ENCODE assay signal across 21 mouse cellular contexts in genomic region chr13:22747524-22747923, GRCm38 (mm10). TPM values are rescaled to one million over a fixed set of nuclear protein-coding genes. Genes with fewer than 3 reads are reported as not detected.
DNase-seq lines count a peak whose midpoint lies in the region; ATAC-seq lines count a peak whose summit lies in the region.
"Had no signal": no experiment of that assay in that cellular context is flagged by ENCODE, and none has a peak within 500 bp of the region (broad histone marks: within the 10 kb centered on the region; RNA-seq: fewer than 3 reads in every experiment).

No protein-coding gene starts in this region.

- H3K9me3 ChIP-seq in embryonic facial prominence, embryonic 11.5 days (replicated peaks; ENCODE audit: control insufficient read depth, low read length), result no peaks in the 10 kb centered on the region
- no peaks in the 10 kb centered on the region for H3K9me3 ChIP-seq in embryonic facial prominence, embryonic 10.5 days
- H3K9me3 ChIP-seq in kidney, embryonic 16.5 days (ENCODE audit: low read length), result no peaks in the 10 kb centered on the region
- H3K9me3 ChIP-seq: embryonic facial prominence, embryonic 13.5 days; neural tube, embryonic 12.5 days had no signal

- H3K27ac ChIP-seq in embryonic facial prominence, embryonic 11.5 days (replicated peaks; ENCODE audit: low read depth, low read length), result no peak overlapping the region
- H3K27ac ChIP-seq in embryonic facial prominence, embryonic 10.5 days (replicated peaks), result no peak overlapping the region
- H3K27ac ChIP-seq in kidney, embryonic 16.5 days (ENCODE audit: low read length), result no peak overlapping the region
- H3K27ac ChIP-seq: embryonic facial prominence, embryonic 13.5 days; heart, adult 2 months; neural tube, embryonic 12.5 days had no signal

- no peak overlapping the region for H3K4me2 ChIP-seq in embryonic facial prominence, embryonic 11.5 days (ENCODE audit: low read depth, low read length)
- H3K4me2 ChIP-seq in kidney, embryonic 16.5 days (replicated peaks; ENCODE audit: low read depth, low read length), result no peak overlapping the region
- H3K4me2 ChIP-seq: embryonic facial prominence, embryonic 13.5 days; neural tube, embryonic 12.5 days had no signal

- H3K27me3 ChIP-seq in embryonic facial prominence, embryonic 11.5 days (ENCODE audit: control insufficient read depth, insufficient read depth, low read length), result no peaks in the 10 kb centered on the region
- H3K27me3 ChIP-seq in embryonic facial prominence, embryonic 10.5 days (replicated peaks; ENCODE audit: low read depth, poor library complexity, severe bottlenecking), result no peaks in the 10 kb centered on the region
- no peaks in the 10 kb centered on the region for H3K27me3 ChIP-seq in kidney, embryonic 16.5 days (ENCODE audit: insufficient read depth, low read length)
- H3K27me3 ChIP-seq: embryonic facial prominence, embryonic 13.5 days; neural tube, embryonic 12.5 days had no signal

- H3K9ac ChIP-seq in embryonic facial prominence, embryonic 11.5 days (replicated peaks; ENCODE audit: low read length), result no peak overlapping the region
- no peak overlapping the region for H3K9ac ChIP-seq in kidney, embryonic 16.5 days (replicated peaks; ENCODE audit: low read length)
- H3K9ac ChIP-seq: embryonic facial prominence, embryonic 13.5 days; neural tube, embryonic 12.5 days had no signal

- no peak for ATAC-seq in embryonic facial prominence, embryonic 11.5 days (replicated peaks; ENCODE audit: insufficient number of reproducible peaks, low FRiP score, low TSS enrichment, low read depth)
- no peak for ATAC-seq in kidney, embryonic 16.5 days (ENCODE audit: low FRiP score, low TSS enrichment)
- ATAC-seq: midbrain, embryonic 16.5 days had no signal

- DNase-seq in embryonic facial prominence, embryonic 11.5 days (ENCODE audit: low spot score), result peak; percentile 7
- no peak for DNase-seq in embryonic facial prominence, embryonic 10.5 days (ENCODE audit: low spot score)
- peak; percentile 0 for DNase-seq in kidney, adult 9 months
- DNase-seq in ES-CJ7 (ENCODE audit: low read depth, low spot score), result peak; percentile 23
- peak; percentile 21 for DNase-seq in embryo, embryonic 11 days
- no peak for DNase-seq in yolk sac, embryonic 10.5 days (ENCODE audit: low spot score)
- no peak for DNase-seq in urinary bladder, adult 2 months (ENCODE audit: low spot score)
- DNase-seq: adrenal gland, postnatal 14 days; cerebellum, adult 9-11 months; heart, adult 2 months; heart, postnatal 10 days; kidney, postnatal 14 days; lung, adult 2 months; thymus, adult 2 months had no signal

- H3K4me1 ChIP-seq in embryonic facial prominence, embryonic 11.5 days (ENCODE audit: control insufficient read depth, insufficient read depth, low read length), result no peaks in the 10 kb centered on the region
- no peaks in the 10 kb centered on the region for H3K4me1 ChIP-seq in embryonic facial prominence, embryonic 10.5 days
- H3K4me1 ChIP-seq in kidney, embryonic 16.5 days (ENCODE audit: insufficient read depth, low read length), result no peaks in the 10 kb centered on the region
- H3K4me1 ChIP-seq: embryonic facial prominence, embryonic 13.5 days; neural tube, embryonic 12.5 days had no signal

- H3K36me3 ChIP-seq in embryonic facial prominence, embryonic 11.5 days (replicated peaks; ENCODE audit: control insufficient read depth, insufficient read depth, low read depth, low read length), result no peaks in the 10 kb centered on the region
- H3K36me3 ChIP-seq in embryonic facial prominence, embryonic 10.5 days (replicated peaks), result no peaks in the 10 kb centered on the region
- no peaks in the 10 kb centered on the region for H3K36me3 ChIP-seq in kidney, embryonic 16.5 days (ENCODE audit: insufficient read depth, low read length)
- H3K36me3 ChIP-seq: embryonic facial prominence, embryonic 13.5 days; neural tube, embryonic 12.5 days had no signal

- no peak overlapping the region for H3K4me3 ChIP-seq in embryonic facial prominence, embryonic 11.5 days (ENCODE audit: low read depth, low read length)
- no peak overlapping the region for H3K4me3 ChIP-seq in embryonic facial prominence, embryonic 10.5 days
- no peak overlapping the region for H3K4me3 ChIP-seq in kidney, embryonic 16.5 days (ENCODE audit: low read length)
- H3K4me3 ChIP-seq: embryonic facial prominence, embryonic 13.5 days; heart, adult 2 months; neural tube, embryonic 12.5 days had no signal

RNA-seq across cellular contexts. Expression of gene Vmn1r207-ps, which starts 18.1 kb away (rescaled TPM):
- not detected in 2 replicates for polyA plus RNA-seq in embryonic facial prominence, embryonic 11.5 days (2014; fragmentation: Nextera tagmentation; extraction: Ambion mirVana)
- not detected in 2 replicates for polyA plus RNA-seq in embryonic facial prominence, embryonic 10.5 days (2016; fragmentation: Nextera tagmentation; extraction: Ambion mirVana)
- not detected in 2 replicates for polyA plus RNA-seq in kidney, embryonic 16.5 days (2015; fragmentation: Nextera tagmentation; extraction: Ambion mirVana)
- polyA plus RNA-seq in urinary bladder, adult 2 months (2012; rRNA removed), result not detected in 2 replicates
- polyA plus RNA-seq: embryonic facial prominence, embryonic 13.5 days; forebrain, embryonic 11.5 days; heart, adult 2 months; liver, adult 2 months; lung, adult 2 months; midbrain, embryonic 16.5 days; neural tube, embryonic 12.5 days; small intestine, adult 2 months; thymus, adult 2 months had no signal

RNA-seq across cellular contexts. Expression of gene Vmn1r208, which starts 29.7 kb away (rescaled TPM):
- not detected in 2 replicates for polyA plus RNA-seq in embryonic facial prominence, embryonic 11.5 days (2014; fragmentation: Nextera tagmentation; extraction: Ambion mirVana)
- not detected in 2 replicates for polyA plus RNA-seq in embryonic facial prominence, embryonic 10.5 days (2016; fragmentation: Nextera tagmentation; extraction: Ambion mirVana)
- not detected in 2 replicates for polyA plus RNA-seq in kidney, embryonic 16.5 days (2015; fragmentation: Nextera tagmentation; extraction: Ambion mirVana)
- polyA plus RNA-seq in urinary bladder, adult 2 months (2012; rRNA removed), result not detected in 2 replicates
- polyA plus RNA-seq: embryonic facial prominence, embryonic 13.5 days; forebrain, embryonic 11.5 days; heart, adult 2 months; liver, adult 2 months; lung, adult 2 months; midbrain, embryonic 16.5 days; neural tube, embryonic 12.5 days; small intestine, adult 2 months; thymus, adult 2 months had no signal

Comparison
In these comparisons a context has a peak if more than half of its experiments do, and no peak if none do; other contexts are left out.
1. DNase-seq: peak in embryonic facial prominence, embryonic 11.5 days (single experiment), kidney, adult 9 months (single experiment), ES-CJ7 (single experiment) and embryo, embryonic 11 days (single experiment); none in embryonic facial prominence, embryonic 10.5 days (single experiment), yolk sac, embryonic 10.5 days (single experiment) and urinary bladder, adult 2 months (single experiment).